Mouse (Mus musculus) hindbrain, embryonic 14.5 days (tissue): ENCODE measurements at regions not wholly inside any gene's neighbourhood (a gene's known extent, or its start where the extent isn't known, plus 50 kb on each side); places are given as distances from the start of the nearest gene placed in this dataset.

ENCODE experiments used
- ATAC-seq: fragments of 200-750 bp; cut with Nextera tagmentation; 2 replicates; pipeline ENCODE4 v1.8.0; 2017; ENCODE audit warnings: moderate number of reproducible peaks, mild to moderate bottlenecking, moderate TSS enrichment, moderate library complexity; ENCODE audit not compliant: low FRiP score
- DNase-seq: peaks from one replicate; pipeline ENCODE4 v3.0.0-alpha.2; 2015; ENCODE audit warnings: low spot score
- H3K27ac ChIP-seq: fragments of 300-500 bp; sonication (generic); 2 replicates; pipeline ENCODE4 v1.5.1; 2014; ENCODE audit warnings: mild to moderate bottlenecking, moderate library complexity
- H3K27me3 ChIP-seq: fragments of 300-500 bp; sonication (generic); 2 replicates; pipeline ENCODE4 v1.6.1; 2014; ENCODE audit warnings: mild to moderate bottlenecking, low read length, mixed read lengths; ENCODE audit not compliant: control insufficient read depth, insufficient read depth
- H3K36me3 ChIP-seq: fragments of 300-500 bp; sonication (generic); replicated peaks from 2 replicates; pipeline ENCODE4 v1.6.1; 2014; ENCODE audit not compliant: control insufficient read depth, insufficient read depth
- H3K4me1 ChIP-seq: fragments of 300-500 bp; sonication (generic); replicated peaks from 2 replicates; pipeline ENCODE4 v1.6.1; 2014; ENCODE audit warnings: antibody characterized with exemption, low read length, mixed read lengths; ENCODE audit not compliant: control insufficient read depth, insufficient read depth
- H3K4me2 ChIP-seq: fragments of 300-500 bp; sonication (generic); replicated peaks from 2 replicates; pipeline ENCODE4 v1.6.1; 2014; ENCODE audit warnings: mild to moderate bottlenecking, moderate library complexity
- H3K4me3 ChIP-seq: fragments of 300-500 bp; sonication (generic); replicated peaks from 2 replicates; pipeline ENCODE4 v1.5.1; 2014; ENCODE audit warnings: mild to moderate bottlenecking, low read length
- H3K9ac ChIP-seq: fragments of 300-500 bp; sonication (generic); 2 replicates; pipeline ENCODE4 v1.6.1; 2014
- H3K9me3 ChIP-seq: fragments of 300-500 bp; sonication (generic); 2 replicates; pipeline ENCODE4 v1.6.1; 2016; ENCODE audit warnings: low read length; ENCODE audit not compliant: control insufficient read depth
- WGBS: fragments of 180-500 bp; shearing (Covaris S2); extraction: QIAGEN DNeasy Blood & Tissue Kit; methylation state at CpG from one replicate; pipeline ENCODE4 v1.1.7; 2014; 5-methylcytosine and 5-hydroxymethylcytosine counted together

DNA sequence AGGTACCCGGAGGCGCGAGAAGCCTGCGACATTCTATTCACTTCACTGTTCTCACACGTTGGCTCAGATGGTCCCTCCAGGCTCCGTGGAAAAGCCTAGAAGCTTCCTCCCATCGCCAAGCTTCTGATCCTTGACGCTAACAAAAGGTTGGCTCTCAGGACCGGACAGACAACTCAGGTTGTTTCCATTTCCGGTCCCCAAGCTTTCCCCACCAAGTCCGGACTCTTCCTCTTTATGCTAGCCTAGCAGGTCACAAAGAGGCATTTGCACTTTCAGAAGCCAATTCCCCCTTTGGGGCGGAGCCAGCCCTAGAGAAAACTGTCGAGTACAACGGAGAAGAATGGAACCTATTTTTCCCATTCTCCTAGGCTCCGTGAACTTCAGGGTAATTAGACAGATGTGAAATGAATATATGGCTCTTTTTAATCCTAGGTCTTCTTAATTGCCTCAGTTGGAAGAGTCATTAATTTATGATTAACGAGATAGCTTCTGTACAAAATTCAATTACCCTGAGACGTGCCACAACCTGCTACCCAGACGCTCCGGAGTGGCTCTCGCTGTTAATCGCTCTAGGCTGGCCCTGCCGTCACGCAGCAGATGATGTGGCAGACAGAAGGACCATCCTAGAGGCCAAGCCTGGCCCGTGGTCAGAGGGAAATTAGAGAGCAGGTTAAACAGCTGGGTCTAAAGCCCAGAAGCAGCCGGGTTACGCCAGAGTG lies 207.6 kb downstream of the Xxylt1 start:
- 25% methylated on average over 26 of the region's 26 CpGs for WGBS
- Histone ChIP-seq H3K4me1 (peaks cover 19% of the 10 kb centered on the region), H3K9me3 (no peaks in the 10 kb centered on the region), H3K36me3 (no peaks in the 10 kb centered on the region), H3K27me3 (no peaks in the 10 kb centered on the region), H3K9ac (no peak overlapping the region), H3K4me2 (peak overlapping the region; percentile 23), H3K4me3 (no peak overlapping the region), H3K27ac (peak overlapping the region; percentile 56)
- DNase-seq (peak; percentile 67), ATAC-seq (peak; percentile 87)

DNA sequence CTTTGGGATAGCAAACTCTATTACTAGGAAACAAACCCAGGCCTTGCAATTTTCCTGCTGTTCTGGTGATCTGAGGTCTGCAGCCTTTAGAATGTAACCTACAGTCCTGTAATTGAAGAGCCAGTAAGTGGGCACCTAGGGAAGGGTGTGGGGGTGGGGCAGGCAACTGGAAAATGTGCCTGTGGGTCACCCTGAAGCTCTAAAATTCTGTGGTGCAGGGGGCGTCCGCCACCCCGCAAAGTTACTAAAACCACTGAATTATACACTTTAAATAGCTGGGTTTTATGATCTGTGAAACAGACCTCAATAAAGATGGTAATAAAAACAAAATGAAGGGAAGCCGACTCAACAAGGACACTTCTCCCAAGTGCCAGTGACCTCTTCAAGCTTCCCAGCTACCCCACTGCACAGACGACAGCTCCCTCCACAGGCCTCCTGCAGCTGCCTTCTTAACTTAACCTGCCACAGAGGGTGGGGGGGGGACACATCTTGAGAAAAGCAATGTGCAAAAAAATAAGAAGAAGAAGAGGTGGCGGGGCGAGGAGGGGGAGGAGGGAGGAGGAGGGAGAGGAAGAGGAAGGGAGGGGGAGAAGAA lies 205.9 kb downstream of the Xxylt1 start:
- no peak for DNase-seq
- no peak overlapping the region for H3K9ac ChIP-seq

DNA sequence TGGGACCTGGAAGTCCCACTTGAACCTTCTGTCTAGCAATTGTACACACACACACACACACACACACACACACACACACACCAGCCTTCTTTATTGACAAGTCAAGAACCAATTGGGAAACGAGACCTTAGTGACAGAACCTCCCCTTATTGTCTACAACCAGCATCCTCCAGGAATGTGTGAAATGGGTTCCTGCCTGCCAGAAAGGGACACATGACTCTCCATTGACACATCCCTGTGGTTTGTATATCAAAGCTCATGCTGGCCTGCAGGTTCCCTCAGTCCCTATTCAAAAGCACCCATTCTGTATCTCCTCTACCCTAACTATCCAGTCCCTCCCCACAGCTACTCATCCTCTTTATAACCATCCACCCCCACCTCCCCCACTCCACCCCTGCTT lies 202.4 kb downstream of the Xxylt1 start:
- Histone ChIP-seq H3K9me3 (no peaks in the 10 kb centered on the region), H3K9ac (no peak overlapping the region), H3K4me1 (peaks cover 15% of the 10 kb centered on the region; the same call in 1 of the 2 replicates), H3K27me3 (no peaks in the 10 kb centered on the region), H3K27ac (no peak overlapping the region), H3K36me3 (no peaks in the 10 kb centered on the region), H3K4me2 (no peak overlapping the region), H3K4me3 (no peak overlapping the region)
- DNase-seq: no peak
- ATAC-seq: no peak
- WGBS: 96% methylated on average over 1 of the region's 1 CpGs

More for the DNA sequence above, 205.9 kb downstream of the Xxylt1 start:
- H3K27ac ChIP-seq: no peak overlapping the region
- no peaks in the 10 kb centered on the region for H3K36me3 ChIP-seq
- ATAC-seq: no peak
- H3K4me2 ChIP-seq: no peak overlapping the region
- no peaks in the 10 kb centered on the region for H3K9me3 ChIP-seq
- H3K4me3 ChIP-seq: no peak overlapping the region
- H3K4me1 ChIP-seq: peaks cover 19% of the 10 kb centered on the region
- 72% methylated on average over 7 of the region's 7 CpGs for WGBS
- no peaks in the 10 kb centered on the region for H3K27me3 ChIP-seq

DNA sequence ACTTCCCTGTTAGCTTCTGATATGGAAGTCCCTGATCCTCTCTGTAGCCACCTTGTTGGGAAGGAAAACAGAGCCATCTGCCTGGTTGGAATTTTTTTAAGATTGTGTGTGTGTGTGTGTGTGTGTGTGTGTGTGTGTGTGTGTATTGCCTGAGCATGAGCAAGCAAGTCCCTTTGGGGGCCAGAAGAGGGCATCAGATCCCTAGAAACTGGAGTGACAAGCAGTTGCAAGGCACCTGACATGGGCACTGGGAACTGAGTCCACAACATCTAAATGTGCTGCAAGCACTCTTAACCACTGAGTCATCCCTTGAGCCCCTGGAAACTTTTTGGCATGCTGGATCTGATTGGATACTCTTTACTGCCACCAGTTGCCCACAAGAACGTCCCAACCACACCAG lies 201.4 kb downstream of the Xxylt1 start:
- Histone ChIP-seq H3K9ac (no peak overlapping the region), H3K36me3 (no peaks in the 10 kb centered on the region), H3K27ac (no peak overlapping the region), H3K4me1 (peaks cover 12% of the 10 kb centered on the region; the same call in 1 of the 2 replicates), H3K4me3 (no peak overlapping the region), H3K4me2 (no peak overlapping the region), H3K9me3 (no peaks in the 10 kb centered on the region), H3K27me3 (no peaks in the 10 kb centered on the region)
- ATAC-seq (no peak), DNase-seq (no peak)
- WGBS: 96% methylated on average over 1 of the region's 1 CpGs

DNA sequence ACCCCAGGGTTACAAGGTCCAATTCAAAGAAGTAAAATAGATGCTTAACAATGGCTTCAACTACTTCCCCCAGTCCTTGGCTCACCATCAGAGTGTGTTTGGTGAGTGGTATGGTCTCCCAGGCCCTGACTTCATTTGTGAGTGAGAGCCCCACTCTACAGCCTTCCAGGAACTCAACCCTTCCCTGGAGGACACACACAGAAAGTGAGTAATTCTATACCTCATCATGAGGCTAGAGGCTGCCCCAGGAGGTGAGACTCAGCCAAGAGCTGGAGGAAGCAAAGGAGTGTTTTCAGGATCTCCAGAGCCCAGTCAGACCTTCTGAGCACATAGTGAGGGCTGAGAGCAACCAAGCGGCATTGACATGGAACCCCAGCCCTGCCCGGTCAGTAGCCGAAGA lies 200.6 kb downstream of the Xxylt1 start:
- WGBS: 94% methylated on average over 3 of the region's 3 CpGs

DNA sequence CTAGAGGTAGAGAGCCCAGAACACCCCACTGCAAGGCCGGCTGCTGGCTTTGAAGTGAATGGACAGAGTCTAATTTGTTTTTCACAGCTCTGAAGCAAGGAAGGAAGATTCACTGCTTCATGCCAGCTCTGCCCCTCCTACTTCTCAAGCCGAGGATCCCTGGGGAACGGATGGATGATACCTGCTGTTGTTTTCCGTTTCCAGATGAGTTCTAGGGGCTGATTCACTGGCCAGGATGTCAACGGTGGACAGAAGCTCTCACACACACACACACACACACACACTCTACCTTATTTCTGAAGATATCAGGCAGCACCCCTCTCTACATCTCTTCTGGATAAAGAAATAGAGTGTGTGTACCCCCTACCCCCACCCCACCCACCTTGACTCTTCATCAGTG lies 200.0 kb downstream of the Xxylt1 start:
- Histone ChIP-seq H3K4me1 (peaks cover 12% of the 10 kb centered on the region; the same call in 1 of the 2 replicates), H3K27ac (no peak overlapping the region), H3K9me3 (no peaks in the 10 kb centered on the region), H3K36me3 (no peaks in the 10 kb centered on the region), H3K9ac (no peak overlapping the region), H3K4me2 (no peak overlapping the region), H3K27me3 (no peaks in the 10 kb centered on the region), H3K4me3 (no peak overlapping the region)
- DNase-seq (no peak), ATAC-seq (no peak)
- 80% methylated on average over 5 of the region's 5 CpGs for WGBS

More for the DNA sequence above, 200.6 kb downstream of the Xxylt1 start:
- H3K4me2 ChIP-seq: no peak overlapping the region
- DNase-seq (no peak), ATAC-seq (no peak)
- H3K4me3 ChIP-seq: no peak overlapping the region
- H3K27ac ChIP-seq: no peak overlapping the region
- H3K4me1 ChIP-seq: peaks cover 12% of the 10 kb centered on the region; the same call in 1 of the 2 replicates
- H3K27me3 ChIP-seq: no peaks in the 10 kb centered on the region
- no peaks in the 10 kb centered on the region for H3K9me3 ChIP-seq
- no peak overlapping the region for H3K9ac ChIP-seq
- H3K36me3 ChIP-seq: no peaks in the 10 kb centered on the region

DNA sequence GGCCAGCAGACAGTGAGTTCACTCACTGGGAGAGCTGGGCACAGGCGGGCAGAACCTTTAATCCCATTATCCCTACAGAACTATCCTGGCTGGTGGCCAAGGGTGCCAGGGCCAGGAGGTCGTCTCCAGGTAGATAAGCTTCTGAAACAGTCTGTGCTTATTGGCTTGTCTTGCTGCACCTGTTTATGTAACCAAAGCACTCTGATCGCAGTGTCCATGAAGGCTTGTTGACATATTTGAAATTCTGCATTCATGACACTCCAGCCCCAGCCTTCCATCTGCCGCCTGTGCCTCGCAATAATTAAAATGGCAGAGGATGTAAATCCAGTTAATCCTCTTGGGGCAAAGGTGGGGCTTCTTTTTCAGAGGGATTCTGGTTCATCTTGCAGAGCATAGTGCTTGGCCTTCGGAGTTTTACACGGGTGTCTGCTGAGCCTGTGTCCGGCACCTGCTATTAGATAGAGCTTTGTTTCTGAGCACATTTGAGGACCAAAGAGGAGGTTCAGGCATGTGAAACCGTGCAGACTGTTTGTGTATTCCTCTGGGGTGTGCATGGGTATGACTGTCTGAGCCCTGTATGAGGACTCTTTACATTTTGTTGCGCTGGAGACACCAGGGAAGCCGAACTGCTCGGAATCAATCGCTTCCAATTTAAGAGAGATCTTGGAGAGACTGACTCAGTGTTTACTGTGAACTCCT lies 197.6 kb downstream of the Xxylt1 start:
- Histone ChIP-seq H3K27me3 (no peaks in the 10 kb centered on the region), H3K4me3 (no peak overlapping the region), H3K9ac (no peak overlapping the region), H3K36me3 (no peaks in the 10 kb centered on the region), H3K4me2 (no peak overlapping the region), H3K9me3 (no peaks in the 10 kb centered on the region), H3K4me1 (peaks cover 12% of the 10 kb centered on the region; the same call in 1 of the 2 replicates), H3K27ac (0 out of 2 replicates have a peak overlapping the region, but pooled peaks have one; percentile 43)
- 56% methylated on average over 13 of the region's 13 CpGs for WGBS
- ATAC-seq (no peak), DNase-seq (peak; percentile 59)

DNA sequence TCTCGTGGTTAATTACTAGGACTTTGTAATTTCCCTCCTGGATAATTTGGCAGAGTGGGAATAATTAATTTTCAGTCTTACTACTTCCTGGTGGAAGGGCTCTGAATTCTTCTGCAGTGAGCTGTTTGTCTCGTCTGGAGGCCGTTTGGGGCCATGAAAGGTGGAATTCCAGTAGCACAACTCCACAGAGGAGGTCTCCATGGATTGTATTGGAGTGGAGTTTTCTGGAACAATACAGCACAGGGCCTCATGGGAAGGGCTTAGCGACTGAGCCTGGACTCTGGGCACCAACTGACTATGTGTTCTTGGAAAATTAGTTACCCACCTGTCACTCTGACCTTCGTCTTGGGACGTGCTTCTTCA lies 197.1 kb downstream of the Xxylt1 start:
- Histone ChIP-seq H3K27ac (0 out of 2 replicates have a peak overlapping the region, but pooled peaks have one; percentile 43), H3K4me2 (no peak overlapping the region), H3K27me3 (no peaks in the 10 kb centered on the region), H3K9ac (no peak overlapping the region), H3K4me3 (no peak overlapping the region), H3K36me3 (no peaks in the 10 kb centered on the region), H3K4me1 (peaks cover 12% of the 10 kb centered on the region; the same call in 1 of the 2 replicates), H3K9me3 (no peaks in the 10 kb centered on the region)
- ATAC-seq (no peak), DNase-seq (no peak)
- WGBS: 59% methylated on average over 6 of the region's 6 CpGs

DNA sequence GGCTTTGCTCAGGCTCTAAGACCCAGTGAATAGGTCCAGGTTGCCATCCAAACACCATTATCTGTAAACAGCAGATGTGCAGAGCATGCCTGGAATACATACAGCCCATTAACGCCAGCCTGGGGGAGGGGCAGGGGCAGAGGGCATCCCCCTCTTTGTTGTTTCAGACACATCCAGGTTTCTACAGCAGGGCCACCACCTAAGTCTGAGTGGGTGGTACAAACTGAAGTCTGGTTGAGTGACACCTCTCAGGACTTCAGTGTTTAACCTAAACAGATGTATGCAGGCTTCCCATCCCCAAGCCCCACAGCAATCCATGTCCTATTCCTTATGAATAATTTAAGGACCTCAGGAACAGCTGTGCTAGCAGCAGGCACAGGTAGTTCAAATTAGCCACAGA lies 194.2 kb downstream of the Xxylt1 start:
- ATAC-seq: peak; percentile 56

More for the DNA sequence above, 194.2 kb downstream of the Xxylt1 start:
- H3K9me3 ChIP-seq: peaks cover 5% of the 10 kb centered on the region; the same call in 1 of the 2 replicates
- no peaks in the 10 kb centered on the region for H3K36me3 ChIP-seq
- peaks cover 12% of the 10 kb centered on the region; the same call in 1 of the 2 replicates for H3K4me1 ChIP-seq
- no peak overlapping the region for H3K9ac ChIP-seq
- DNase-seq: peak; percentile 29
- WGBS: 36% methylated on average over 1 of the region's 1 CpGs
- H3K27ac ChIP-seq: peak overlapping the region; percentile 20; the same call in 1 of the 2 replicates
- H3K27me3 ChIP-seq: no peaks in the 10 kb centered on the region
- no peak overlapping the region for H3K4me2 ChIP-seq
- no peak overlapping the region for H3K4me3 ChIP-seq
